Mouse (Mus musculus): ENCODE results near the gene Gpr34.

Gpr34 gene

DNA sequence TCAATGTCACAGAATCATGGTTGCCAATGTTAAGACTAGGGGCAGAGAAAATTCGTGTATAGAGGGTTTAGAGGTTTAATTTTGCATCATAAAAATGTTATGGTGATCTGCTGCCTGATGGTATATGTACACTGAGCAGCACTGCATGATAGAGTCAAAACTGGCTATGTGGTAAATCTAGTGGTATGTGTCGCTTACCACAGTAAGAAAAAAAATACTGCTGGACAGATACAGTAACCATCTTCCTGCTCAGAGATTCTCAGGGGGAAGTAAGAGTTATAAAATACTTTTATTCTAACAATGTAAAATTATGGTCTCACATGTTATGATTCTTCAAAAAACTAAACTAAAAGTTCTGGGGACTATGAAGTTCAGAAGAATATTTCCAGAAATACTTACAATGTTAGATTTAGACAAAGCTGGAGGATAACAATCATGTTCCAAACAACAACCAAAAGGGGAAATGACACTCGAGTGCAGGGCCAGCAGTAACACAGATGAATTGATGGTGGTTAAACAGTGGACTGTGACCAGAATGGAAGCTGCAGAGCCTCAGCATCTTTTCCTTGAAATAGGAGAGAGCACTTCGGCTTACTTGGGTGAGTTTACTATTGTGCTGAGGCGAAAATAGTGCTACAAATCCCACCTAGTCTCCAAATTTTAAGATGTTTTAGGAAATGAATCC is at the start of gene Gpr34:
TSS of gene Gpr34 (plus strand) at position 491 of the 685 bp plus-strand sequence.
- no peak for DNase-seq (ENCODE audit: low read depth in 2 of 2, low spot score in 2 of 2)

GRCm38 (mm10) chrX:13599373-13599772 is 32.5 kb upstream of the Gpr34 start:
- no peak for DNase-seq (ENCODE audit: low read depth in 2 of 2, low spot score in 2 of 2)

- DNase-seq (ENCODE audit: low read depth in 2 of 2, low spot score in 2 of 2) = no peak
Measured at GRCm38 (mm10) chrX:13599966-13600365, 31.9 kb upstream of the Gpr34 start.

- DNase-seq (ENCODE audit: low read depth in 2 of 2, low spot score in 2 of 2) = no peak
Measured at GRCm38 (mm10) chrX:13606741-13607140, 25.1 kb upstream of the Gpr34 start.

DNA sequence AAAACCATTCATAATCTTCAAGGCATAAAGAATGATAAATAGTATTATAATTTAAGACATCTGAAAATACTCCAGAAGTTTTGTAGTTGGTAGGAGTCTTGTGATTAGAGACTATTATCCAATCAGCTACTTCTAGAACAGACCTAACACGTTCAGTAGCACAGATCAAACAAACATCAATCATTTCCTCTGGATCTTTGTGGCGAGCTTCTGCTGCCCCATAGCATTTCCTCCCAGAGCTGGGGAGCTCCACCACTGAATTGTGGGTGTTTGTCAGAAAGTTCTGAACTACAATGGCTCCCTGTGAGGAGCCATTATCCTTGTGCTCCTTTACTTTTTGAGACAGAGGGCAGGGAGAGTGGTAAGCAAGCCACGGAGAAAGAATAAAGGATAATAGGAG is 24.1 kb upstream of the Gpr34 start:
- DNase-seq (ENCODE audit: low read depth in 2 of 2, low spot score in 2 of 2) = peak in 1 of 2 experiments; percentile 3

DNA sequence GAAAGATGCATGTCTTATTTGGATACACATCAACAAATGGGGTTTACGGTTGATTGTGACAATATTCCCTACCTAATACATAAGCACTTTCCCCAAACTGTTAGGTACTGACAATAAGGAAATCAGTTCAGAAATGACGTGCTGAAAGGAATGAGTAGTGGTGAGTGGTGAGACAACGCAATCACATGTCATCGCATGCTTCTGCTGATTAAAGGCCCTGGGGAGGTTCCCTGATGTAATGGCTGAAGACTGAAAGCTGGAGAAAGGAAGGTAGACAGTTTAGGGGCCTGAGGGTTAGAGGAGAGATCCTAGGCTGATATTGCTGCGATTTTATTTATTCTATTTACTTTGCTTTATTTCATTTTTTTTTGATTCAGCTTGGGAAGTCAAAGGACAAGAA is 20.8 kb upstream of the Gpr34 start:
- no peak for DNase-seq (ENCODE audit: low read depth in 2 of 2, low spot score in 2 of 2)

DNA sequence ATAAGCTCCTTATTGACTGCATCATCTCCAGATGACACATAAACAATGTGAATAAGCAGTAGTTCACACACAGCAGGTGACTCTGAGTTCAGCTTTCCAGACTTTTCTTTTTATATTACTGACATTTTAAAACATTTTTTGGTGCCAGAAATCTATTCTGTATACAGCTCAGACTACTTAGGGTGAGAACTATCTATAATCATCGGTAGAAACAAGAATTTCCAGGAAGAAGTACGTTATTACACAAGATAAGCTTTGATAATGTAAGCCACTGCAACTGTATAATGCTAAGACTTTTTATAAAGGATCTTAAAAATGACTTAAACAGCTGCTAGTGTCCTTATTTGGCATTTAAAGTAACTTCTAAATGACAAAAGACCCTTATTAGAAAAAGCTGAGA is 19.8 kb upstream of the Gpr34 start:
- DNase-seq (ENCODE audit: low read depth in 2 of 2, low spot score in 2 of 2) = no peak

DNA sequence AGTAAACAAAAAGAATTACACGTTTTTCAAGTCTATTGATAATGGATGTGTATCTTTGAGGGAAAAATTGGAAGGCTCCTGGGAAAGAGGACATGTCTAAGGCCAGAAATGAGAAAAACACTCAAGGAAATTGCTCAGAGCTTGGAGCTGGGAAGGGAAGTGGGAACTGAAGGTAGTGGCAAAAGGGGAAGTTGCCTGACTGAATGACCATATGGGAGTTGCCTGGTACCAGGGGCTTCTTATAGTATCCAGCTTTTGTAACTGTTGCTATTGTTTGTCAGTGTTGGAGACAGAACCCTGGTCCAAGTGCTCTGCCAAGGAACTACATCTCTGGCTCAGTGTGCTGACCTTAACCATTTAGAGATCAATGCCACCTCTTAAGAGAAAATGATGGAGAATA is 15.2 kb upstream of the Gpr34 start:
- no peak for DNase-seq (ENCODE audit: low read depth in 2 of 2, low spot score in 2 of 2)

DNA sequence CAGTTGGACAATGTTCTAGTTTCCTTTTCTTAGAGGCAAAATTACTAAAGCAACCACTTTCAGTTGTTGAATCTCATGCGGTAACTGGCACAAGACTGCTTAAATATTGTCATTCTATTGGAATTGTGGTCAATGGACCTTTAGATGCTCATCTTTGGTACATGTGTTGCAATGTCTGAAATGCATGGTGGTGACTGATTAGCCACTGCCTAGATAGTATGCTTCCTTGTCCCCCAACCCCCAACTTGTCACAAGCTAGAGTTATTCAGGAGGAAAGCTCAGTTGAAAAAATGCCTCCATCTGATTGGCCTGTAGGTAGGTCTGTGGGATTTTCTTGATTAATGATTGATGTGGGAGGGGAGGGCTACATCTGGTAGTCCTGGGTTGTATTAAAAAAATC is 14.6 kb upstream of the Gpr34 start:
- no peak for DNase-seq (ENCODE audit: low read depth in 2 of 2, low spot score in 2 of 2)

DNA sequence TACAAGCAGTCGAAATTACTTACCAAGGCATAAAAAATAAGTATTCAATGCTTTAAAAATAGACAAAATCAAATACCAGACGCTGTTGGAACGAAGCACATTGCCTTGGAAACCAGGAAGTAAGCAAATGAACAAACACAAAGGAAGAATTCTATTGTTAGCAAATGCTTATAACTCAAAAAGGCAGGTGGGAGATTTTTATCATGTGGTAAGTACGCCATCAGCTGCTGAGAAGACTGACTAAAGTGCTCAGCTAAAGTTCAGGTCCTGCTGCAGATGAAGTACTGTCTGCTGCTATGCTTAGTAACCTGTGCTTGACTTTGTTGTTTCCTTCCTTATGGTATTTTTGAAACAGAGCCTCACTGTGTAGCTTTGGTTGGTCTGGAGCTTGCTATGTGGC is 13.4 kb upstream of the Gpr34 start:
- no peak for DNase-seq (ENCODE audit: low read depth in 2 of 2, low spot score in 2 of 2)

DNA sequence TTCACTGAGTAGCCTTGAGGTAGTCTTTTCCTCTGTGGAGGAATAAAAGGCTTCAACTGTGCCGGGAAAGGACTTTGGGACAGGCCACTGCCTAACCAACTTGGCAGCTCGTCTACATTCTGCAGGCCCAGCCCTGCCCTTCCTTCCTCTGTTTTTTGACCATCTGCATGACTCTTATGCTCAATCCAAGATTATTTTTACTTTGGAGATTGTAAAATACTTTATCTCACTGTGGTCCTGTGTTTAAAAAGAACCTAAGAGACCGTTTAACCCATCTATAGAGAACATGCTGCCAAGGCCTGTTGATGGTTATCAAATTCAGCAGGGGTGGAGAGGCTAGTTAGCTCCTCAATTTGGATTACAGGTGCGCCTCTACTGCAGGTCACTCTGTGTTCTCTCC is 10.4 kb upstream of the Gpr34 start:
- no peak for DNase-seq (ENCODE audit: low read depth in 2 of 2, low spot score in 2 of 2)

DNA sequence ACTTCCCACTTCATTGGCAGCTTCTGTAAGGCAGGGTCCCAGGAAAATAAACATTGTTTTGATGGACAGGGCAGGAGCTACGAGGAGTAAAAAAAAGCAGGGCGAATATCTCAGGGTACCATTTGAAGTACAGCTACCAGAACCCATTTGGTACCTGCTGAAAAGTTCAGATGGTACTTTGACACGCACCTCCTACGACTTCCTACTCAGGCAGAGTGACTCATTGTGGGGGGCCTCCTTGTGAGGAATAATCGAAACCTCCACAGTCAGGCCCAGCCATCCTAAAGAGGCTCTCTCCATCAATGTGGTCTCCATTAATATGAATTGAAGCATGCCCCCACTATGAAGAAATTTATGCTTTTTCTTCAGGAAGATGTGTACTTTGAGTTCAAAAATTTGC is 9.2 kb upstream of the Gpr34 start:
- DNase-seq (ENCODE audit: low read depth in 2 of 2, low spot score in 2 of 2) = no peak

DNA sequence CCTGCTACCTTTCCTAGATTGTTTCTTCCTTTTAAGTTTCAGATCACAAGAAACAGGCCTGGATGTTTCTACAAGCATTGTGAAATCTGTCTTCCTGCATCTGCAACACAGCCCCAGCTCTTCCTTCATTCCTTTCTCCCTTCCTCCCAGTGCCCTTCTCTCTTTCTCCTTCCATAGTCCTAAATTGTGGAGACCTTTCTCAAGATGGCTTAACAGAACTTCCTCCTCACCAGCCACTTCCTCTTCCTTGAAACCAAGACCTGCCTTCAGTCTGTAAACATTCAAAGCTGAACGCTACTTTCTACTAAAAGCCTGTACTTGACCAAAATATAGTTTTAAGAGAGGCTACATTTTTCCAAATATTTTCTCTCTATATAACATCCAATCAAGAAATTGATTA is 4.5 kb downstream of the Gpr34 start:
- DNase-seq (ENCODE audit: low read depth in 2 of 2, low spot score in 2 of 2) = no peak

GRCm38 (mm10) chrX:13638894-13639293 is 7.0 kb downstream of the Gpr34 start:
- no peak for DNase-seq (ENCODE audit: low read depth in 2 of 2, low spot score in 2 of 2)

- DNase-seq (ENCODE audit: low read depth in 2 of 2, low spot score in 2 of 2) = no peak
Measured at GRCm38 (mm10) chrX:13651889-13652288, 20.0 kb downstream of the Gpr34 start.

GRCm38 (mm10) chrX:13652291-13652690 is 20.4 kb downstream of the Gpr34 start:
- no peak for DNase-seq (ENCODE audit: low read depth in 2 of 2, low spot score in 2 of 2)

- DNase-seq (ENCODE audit: low read depth in 2 of 2, low spot score in 2 of 2) = peak in 1 of 2 experiments; percentile 21
Measured at GRCm38 (mm10) chrX:13655005-13655421, 23.1 kb downstream of the Gpr34 start.

- DNase-seq (ENCODE audit: low read depth in 2 of 2, low spot score in 2 of 2) = no peak
Measured at GRCm38 (mm10) chrX:13655906-13656305, 24.0 kb downstream of the Gpr34 start.

DNA sequence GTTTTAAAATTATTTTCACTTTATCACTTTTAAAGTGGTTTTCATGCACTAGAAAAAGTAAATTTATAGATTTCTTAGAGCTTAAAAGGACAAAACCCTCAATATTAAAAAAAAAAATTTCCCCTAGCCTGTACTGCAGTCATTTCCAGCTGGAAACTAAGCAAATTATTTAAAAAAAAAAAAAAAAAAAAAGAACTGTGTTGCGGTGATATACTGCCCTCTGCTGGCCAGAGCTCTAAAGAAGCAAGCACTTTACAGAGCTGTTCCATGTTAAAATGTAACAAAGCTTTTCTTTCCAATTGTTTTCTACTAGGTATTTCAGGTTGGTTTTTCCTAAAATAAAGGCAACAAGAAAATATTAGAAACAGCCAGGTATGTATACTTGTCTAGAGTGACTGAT is 24.8 kb downstream of the Gpr34 start:
- peak; percentile 19 to 27 for DNase-seq (ENCODE audit: low read depth in 2 of 2, low spot score in 2 of 2)

- DNase-seq (ENCODE audit: low read depth in 2 of 2, low spot score in 2 of 2) = no peak
Measured at GRCm38 (mm10) chrX:13658616-13659140, 26.8 kb downstream of the Gpr34 start.

DNA sequence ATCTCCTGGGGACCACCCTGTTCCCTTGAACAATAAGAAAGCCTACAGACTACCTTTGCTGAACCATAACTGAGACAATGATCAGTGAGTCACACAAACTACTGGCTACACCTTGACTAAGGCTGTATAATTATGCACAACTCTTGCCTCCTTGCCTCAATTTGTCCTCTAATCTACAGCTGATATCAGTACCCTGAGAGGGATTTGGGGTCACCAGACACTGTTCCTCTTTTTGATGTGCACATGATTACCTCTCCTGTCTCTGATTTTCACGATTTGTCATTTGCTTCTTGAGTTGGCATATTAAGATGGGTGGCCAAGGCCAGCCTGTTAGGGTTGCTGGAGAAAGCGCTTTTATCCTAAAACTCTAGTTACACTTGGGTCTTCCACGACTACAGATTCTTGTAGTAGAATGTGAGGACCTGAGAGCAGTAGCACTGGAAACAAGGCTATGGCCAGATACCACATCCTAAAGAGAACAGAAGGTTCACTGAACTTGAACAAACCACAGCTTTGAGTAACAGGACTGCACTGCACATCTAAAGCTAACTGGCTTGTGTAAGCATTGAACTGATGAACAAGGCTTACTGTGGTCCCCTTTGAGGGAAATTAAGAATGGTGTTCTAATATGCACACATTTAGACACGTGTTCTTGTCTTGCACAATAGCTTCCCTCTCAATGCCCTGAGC is 27.5 kb downstream of the Gpr34 start:
- no peak for DNase-seq (ENCODE audit: low read depth in 2 of 2, low spot score in 2 of 2)

DNA sequence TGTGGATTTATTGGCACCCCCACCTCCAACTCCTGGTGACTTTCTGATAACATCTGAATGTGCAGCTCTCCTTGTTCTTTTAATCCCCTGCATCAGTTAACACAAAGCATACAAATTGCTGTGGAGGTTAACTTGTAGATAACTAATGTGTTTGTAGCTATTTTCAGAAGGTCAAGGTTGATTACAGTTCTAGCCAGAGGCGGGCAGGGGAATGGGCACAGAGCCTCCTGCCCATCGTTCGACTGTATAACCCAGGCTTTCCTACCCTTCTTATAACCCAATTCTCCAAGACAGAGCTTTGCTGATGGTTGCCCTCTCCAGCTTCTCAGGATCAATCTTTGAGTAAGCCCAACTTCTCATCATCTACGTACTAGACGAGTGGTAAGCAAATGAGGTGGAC is 29.2 kb downstream of the Gpr34 start, which contains the start of gene Gpr82:
TSS of gene Gpr82 (plus strand) at position 301 of the 400 bp plus-strand sequence.
- no peak for DNase-seq (ENCODE audit: low read depth in 2 of 2, low spot score in 2 of 2)

GRCm38 (mm10) chrX:13668867-13669266 is 37.0 kb downstream of the Gpr34 start:
- no peak for DNase-seq (ENCODE audit: low read depth in 2 of 2, low spot score in 2 of 2)

Measured in CD8-positive naive resting alpha-beta T cell, adult 2 months (primary cell).